Mouse (Mus musculus): ENCODE measurements around the gene Gm3625. TPM values are rescaled to one million over a fixed set of nuclear protein-coding genes. Genes with fewer than 3 reads are reported as not detected.

The Gm3625 gene
- total and polyA plus RNA-seq, 3 experiments, result not detected

GRCm38 (mm10) chr12:4614722-4615121, 22.0 kb upstream of the Gm3625 start (continued):
- TF ChIP-seq NRF1 (IDR thresholded peaks at IDR 0.05; ENCODE audit: insufficient read depth, low read depth, low read length, poor library complexity, severe bottlenecking), result no peak

GRCm38 (mm10) chr12:4606625-4607024, 13.9 kb upstream of the Gm3625 start:
- no peak overlapping the region for H3K27ac ChIP-seq (ENCODE audit: control insufficient read depth, low read depth, low read length)
- peaks cover 0 to 2% of the 10 kb centered on the region in 2 experiments; a peak in 3 of 4 replicates for H3K4me1 ChIP-seq (ENCODE audit: control insufficient read depth in 1 of 2, insufficient read depth in 2 of 2, low read length in 2 of 2)

GRCm38 (mm10) chr12:4599713-4600112, 7.0 kb upstream of the Gm3625 start:
- no peak for DNase-seq (ENCODE audit: low read depth, low spot score)
- Histone ChIP-seq H3K27ac (ENCODE audit: control insufficient read depth, low read depth, low read length) (no peak overlapping the region), H3K4me1 (ENCODE audit: control insufficient read depth in 1 of 2, insufficient read depth in 2 of 2, low read length in 2 of 2) (peaks cover 3% of the 10 kb centered on the region in 2 experiments; a peak in 3 of 4 replicates), H3K27me3 (ENCODE audit: control insufficient read depth in 1 of 2, insufficient read depth in 2 of 2, low read length in 2 of 2) (no peaks in the 10 kb centered on the region), H3K36me3 (ENCODE audit: control insufficient read depth in 1 of 2, insufficient read depth in 2 of 2, low read length in 2 of 2) (peaks cover 2 to 22% of the 10 kb centered on the region in 2 experiments; a peak in 2 of 4 replicates), H3K9ac (ENCODE audit: control insufficient read depth, low read depth, low read length, poor library complexity, severe bottlenecking) (no peak overlapping the region), H3K79me2 (ENCODE audit: control insufficient read depth, insufficient read depth, low read length, poor library complexity) (peaks cover 38% of the 10 kb centered on the region), H3K9me3 (replicated peaks; ENCODE audit: insufficient read depth, low read length) (no peaks in the 10 kb centered on the region), H3K4me3 (ENCODE audit: control insufficient read depth in 1 of 2, insufficient read depth in 1 of 2, low read depth in 2 of 2, low read length in 2 of 2) (no peak overlapping the region)
- TF ChIP-seq GABPA (IDR thresholded peaks at IDR 0.05; ENCODE audit: low read depth, low read length), result no peak
- no peak for TF ChIP-seq SIN3A (IDR thresholded peaks at IDR 0.05; ENCODE audit: low read length)
- no peak for TF ChIP-seq MAX (IDR thresholded peaks at IDR 0.05; ENCODE audit: low read length)
- TF ChIP-seq ETS1 (IDR thresholded peaks at IDR 0.05; ENCODE audit: low read depth, low read length), result no peak
- TF ChIP-seq POLR2A (IDR thresholded peaks at IDR 0.05; ENCODE audit: control insufficient read depth in 1 of 2, insufficient read depth in 1 of 2, low read depth in 1 of 2, low read length in 2 of 2, poor library complexity in 1 of 2), result no peak
- TF ChIP-seq ZMIZ1 (IDR thresholded peaks at IDR 0.05; ENCODE audit: low read depth, low read length), result no peak
- TF ChIP-seq ZNF384 (IDR thresholded peaks at IDR 0.05; ENCODE audit: low read depth, low read length), result no peak
- no peak for TF ChIP-seq UBTF (IDR thresholded peaks at IDR 0.05; ENCODE audit: borderline replicate concordance, insufficient read depth, low read depth, low read length)
- TF ChIP-seq POLR2AphosphoS5 (IDR thresholded peaks at IDR 0.05; ENCODE audit: borderline replicate concordance, low read depth, low read length), result no peak
- no peak for TF ChIP-seq ZKSCAN1 (IDR thresholded peaks at IDR 0.05; ENCODE audit: low read depth, low read length)
- no peak for TF ChIP-seq ELF1 (IDR thresholded peaks at IDR 0.05; ENCODE audit: low read depth, low read length)
- TF ChIP-seq MAFK (IDR thresholded peaks at IDR 0.05; ENCODE audit: borderline replicate concordance, low read depth, low read length), result no peak

More at GRCm38 (mm10) chr12:4606625-4607024, 13.9 kb upstream of the Gm3625 start:
- DNase-seq (ENCODE audit: low read depth, low spot score), result no peak
- Histone ChIP-seq H3K36me3 (ENCODE audit: control insufficient read depth in 1 of 2, insufficient read depth in 2 of 2, low read length in 2 of 2) (peaks cover 2 to 11% of the 10 kb centered on the region in 2 experiments; a peak in 3 of 4 replicates), H3K9me3 (replicated peaks; ENCODE audit: insufficient read depth, low read length) (no peaks in the 10 kb centered on the region), H3K79me2 (ENCODE audit: control insufficient read depth, insufficient read depth, low read length, poor library complexity) (peaks cover 16% of the 10 kb centered on the region), H3K4me3 (ENCODE audit: control insufficient read depth in 1 of 2, insufficient read depth in 1 of 2, low read depth in 2 of 2, low read length in 2 of 2) (no peak overlapping the region), H3K27me3 (ENCODE audit: control insufficient read depth in 1 of 2, insufficient read depth in 2 of 2, low read length in 2 of 2) (no peaks in the 10 kb centered on the region), H3K9ac (ENCODE audit: control insufficient read depth, low read depth, low read length, poor library complexity, severe bottlenecking) (no peak overlapping the region)
- TF ChIP-seq CTCF (IDR thresholded peaks at IDR 0.05 in 2 of 3, conservative IDR thresholded peaks at IDR 0.05 in 1 of 3; ENCODE audit: control insufficient read depth in 1 of 3, insufficient read depth in 1 of 3, low read depth in 2 of 3, low read length in 3 of 3, poor library complexity in 1 of 3, severe bottlenecking in 1 of 3), result no peak
- TF ChIP-seq MAX (IDR thresholded peaks at IDR 0.05; ENCODE audit: low read length), result no peak
- TF ChIP-seq ZNF384 (IDR thresholded peaks at IDR 0.05; ENCODE audit: low read depth, low read length), result peak; percentile 51
- no peak for TF ChIP-seq SIN3A (IDR thresholded peaks at IDR 0.05; ENCODE audit: low read length)

Data from MEL (cell line).